Comparison of ENCODE assay signal across 19 mouse cellular contexts in the genomic region with DNA sequence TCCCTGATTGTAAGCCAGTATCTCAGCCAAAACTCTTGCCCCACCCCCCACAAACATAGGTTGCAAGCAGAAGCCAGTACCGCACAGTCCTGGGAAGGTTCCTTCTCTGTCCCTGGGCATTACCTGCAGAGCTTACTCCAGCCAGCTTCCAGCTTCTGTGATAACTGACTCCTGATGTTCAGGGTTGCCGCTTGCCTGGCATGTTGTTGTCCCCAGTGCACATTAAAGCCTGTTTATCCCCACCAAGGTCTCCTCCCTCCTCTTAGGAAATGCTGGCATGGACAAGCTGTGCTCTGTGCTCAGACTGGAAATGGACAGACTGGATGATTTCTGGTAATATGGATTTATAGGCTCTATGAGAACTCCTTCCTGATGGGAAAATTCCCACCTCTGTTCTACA. TPM values are rescaled to one million over a fixed set of nuclear protein-coding genes. Genes with fewer than 3 reads are reported as not detected.
DNase-seq lines count a peak whose midpoint lies in the region.
"Had no signal": no experiment of that assay in that cellular context is flagged by ENCODE, and none has a peak within 500 bp of the region (broad histone marks: within the 10 kb centered on the region; RNA-seq: fewer than 3 reads in every experiment).

Gene Serpina3c, minus strand, starts transcription at position 215 of the 400 bp plus-strand sequence.

- 91% methylated on average over 2 of the region's 2 CpGs for WGBS in heart, embryonic 10.5 days

- H3K9me3 ChIP-seq in heart, embryonic 10.5 days, result no peaks in the 10 kb centered on the region
- H3K9me3 ChIP-seq: embryonic facial prominence, embryonic 15.5 days; hindbrain, embryonic 12.5 days; neural tube, embryonic 12.5 days had no signal

- H3K4me1 ChIP-seq in heart, embryonic 10.5 days, result no peaks in the 10 kb centered on the region
- H3K4me1 ChIP-seq: embryonic facial prominence, embryonic 15.5 days; hindbrain, embryonic 12.5 days; neural tube, embryonic 12.5 days had no signal

- H3K27ac ChIP-seq in heart, embryonic 10.5 days, result no peak within 1 kb of the TSS
- H3K27ac ChIP-seq: embryonic facial prominence, embryonic 15.5 days; hindbrain, embryonic 12.5 days; neural tube, embryonic 12.5 days had no signal

- H3K27me3 ChIP-seq in heart, embryonic 10.5 days (ENCODE audit: insufficient read depth, poor library complexity, severe bottlenecking), result no peaks in the 10 kb centered on the region
- H3K27me3 ChIP-seq: embryonic facial prominence, embryonic 15.5 days; hindbrain, embryonic 12.5 days; neural tube, embryonic 12.5 days had no signal

- no peaks in the 10 kb centered on the region for H3K36me3 ChIP-seq in heart, embryonic 10.5 days
- H3K36me3 ChIP-seq: embryonic facial prominence, embryonic 15.5 days; hindbrain, embryonic 12.5 days; neural tube, embryonic 12.5 days had no signal

- no peak within 1 kb of the TSS for H3K4me3 ChIP-seq in heart, embryonic 10.5 days
- H3K4me3 ChIP-seq: embryonic facial prominence, embryonic 15.5 days; hindbrain, embryonic 12.5 days; neural tube, embryonic 12.5 days had no signal

- peak; percentile 71 for DNase-seq in heart, embryonic 10.5 days (ENCODE audit: low spot score)
- no peak for DNase-seq in heart, adult 8-10 months (ENCODE audit: low spot score)
- peak; percentile 24 for DNase-seq in ovary, postnatal 36 days (ENCODE audit: low spot score)
- DNase-seq in ovary, postnatal 10 days (ENCODE audit: low spot score), result no peak
- DNase-seq in adrenal gland, postnatal 36 days, result peak; percentile 20 to 22
- no peak for DNase-seq in right cerebral cortex, postnatal 10 days (ENCODE audit: low spot score in 2 of 2)
- no peak for DNase-seq in embryo, embryonic 9.5 days (ENCODE audit: extremely low spot score)
- DNase-seq: cerebellum, adult 9-10 months; heart, adult 18-20 months; right cerebral cortex, postnatal 4 days; thymus, adult 2 months had no signal

RNA-seq across cellular contexts. Expression of gene Serpina3c, which starts in this region (rescaled TPM):
- not detected in 2 replicates for polyA plus RNA-seq in heart, embryonic 10.5 days (2016; fragmentation: Nextera tagmentation; extraction: Ambion mirVana)
- total RNA-seq in heart, adult 8-10 months (2022), result under 1 TPM; 0.41 to 0.63 (median 0.58) TPM
- total RNA-seq in adrenal gland, postnatal 36 days (2021), result 10 to 100 TPM; 15.0 to 21.3 TPM
- total RNA-seq: ES-E14; liver, adult 2 months; megakaryocyte-erythroid progenitor cell, adult 5-6 weeks had no signal
- polyA plus RNA-seq: forebrain, embryonic 11.5 days; hindbrain, embryonic 12.5 days; kidney, embryonic 16.5 days; liver, adult 2 months; neural tube, embryonic 12.5 days had no signal

Comparison
In these comparisons a context has a peak if more than half of its experiments do, and no peak if none do; other contexts are left out.
1. RNA of gene Serpina3c (total RNA-seq): 15.0 to 21.3 TPM in adrenal gland, postnatal 36 days; 0.41 to 0.63 TPM in heart, adult 8-10 months; every median in the first group is over 4 times any median in the second.
2. DNase-seq: peak in ovary, postnatal 36 days (single experiment) and adrenal gland, postnatal 36 days (2 of 2); none in heart, adult 8-10 months (single experiment), ovary, postnatal 10 days (single experiment), right cerebral cortex, postnatal 10 days (0 of 2) and embryo, embryonic 9.5 days (single experiment).
3. Peak in DNase-seq in heart, embryonic 10.5 days; RNA of the gene not detected or under 1 TPM.